In the genomic region with DNA sequence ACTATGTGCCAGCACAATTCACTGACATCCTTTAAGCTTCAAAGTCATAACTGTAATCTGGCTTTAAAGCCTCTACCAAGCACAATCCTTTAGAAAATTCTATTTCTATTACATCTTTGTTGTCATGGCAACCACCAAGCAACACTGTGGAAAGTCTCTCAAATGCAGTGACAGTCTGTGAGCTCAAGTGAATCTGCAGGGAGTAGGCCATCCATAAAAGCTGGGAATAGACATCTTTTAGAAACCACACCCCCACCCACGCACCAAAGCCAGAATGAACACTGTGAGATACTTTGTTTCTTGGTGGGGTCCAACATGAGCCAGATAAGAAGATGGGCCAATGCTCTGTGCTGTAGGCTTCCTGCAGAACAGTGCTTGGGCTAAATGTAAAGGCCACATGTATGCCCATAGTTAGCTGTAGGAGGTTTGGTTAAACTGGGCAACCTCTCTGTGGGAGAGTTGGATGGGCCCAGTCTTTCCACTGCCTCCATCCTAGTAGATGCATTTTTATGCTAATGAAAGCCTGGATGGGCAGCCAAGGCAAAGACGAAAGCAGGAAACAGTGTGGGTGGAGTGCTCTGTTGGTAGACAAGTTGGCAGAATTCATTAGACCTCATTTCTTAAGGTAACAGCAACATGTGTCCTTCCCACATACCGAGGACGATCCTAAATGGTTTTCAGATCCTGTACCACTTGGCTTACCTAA, we compare ENCODE assay signal across 12 mouse cellular contexts. TPM values are rescaled to one million over a fixed set of nuclear protein-coding genes. Genes with fewer than 3 reads are reported as not detected.
DNase-seq lines count a peak whose midpoint lies in the region.
"Had no signal": no experiment of that assay in that cellular context is flagged by ENCODE, and none has a peak within 500 bp of the region (broad histone marks: within the 10 kb centered on the region; RNA-seq: fewer than 3 reads in every experiment).

No protein-coding gene starts in this region.

- intact Hi-C loops in heart, postnatal 14 days (cut with DNase I), result no loop called here
- intact Hi-C loops in left cerebral cortex, postnatal 14 days (cut with DNase I), result no loop called here

- peak; percentile 33 for DNase-seq in heart, adult 11 months
- DNase-seq in heart, postnatal 14 days, result no peak
- peak; percentile 71 for DNase-seq in right cerebral cortex, adult 18-20 months
- DNase-seq in right cerebral cortex, postnatal 25 days, result no peak
- peak; percentile 72 to 95 for DNase-seq in left cerebral cortex, postnatal 14 days (ENCODE audit: low spot score in 2 of 2)
- no peak for DNase-seq in ovary, postnatal 36 days (ENCODE audit: low spot score)
- no peak for DNase-seq in adrenal gland, postnatal 10 days
- DNase-seq: B cell, adult 2 months; cerebellum, adult 9-11 months; lung, postnatal 36 days; thymus, postnatal 4 days had no signal

RNA-seq across cellular contexts. Expression of a gene that starts 5.9 kb away (rescaled TPM):
- total RNA-seq in heart, postnatal 14 days (2021), result under 1 TPM; 0.61 to 0.72 TPM
- total RNA-seq in left cerebral cortex, postnatal 14 days (2021), result 100 to 1,000 TPM; 299 to 313 TPM
- 1 to 10 TPM; 2.0 to 2.6 TPM for total RNA-seq in adrenal gland, postnatal 10 days (2021)
- total RNA-seq: granulocyte monocyte progenitor cell, adult 5-6 weeks had no signal

Comparison
In these comparisons a context has a peak if more than half of its experiments do, and no peak if none do; other contexts are left out.
1. DNase-seq: peak in heart, adult 11 months (single experiment), right cerebral cortex, adult 18-20 months (single experiment) and left cerebral cortex, postnatal 14 days (2 of 2); none in heart, postnatal 14 days (0 of 2), right cerebral cortex, postnatal 25 days (single experiment), ovary, postnatal 36 days (single experiment) and adrenal gland, postnatal 10 days (single experiment).
2. RNA of a gene that starts 5.9 kb away (total RNA-seq): 299 to 313 TPM in left cerebral cortex, postnatal 14 days; 2.0 to 2.6 TPM in adrenal gland, postnatal 10 days and 0.61 to 0.72 TPM in heart, postnatal 14 days; every median in the first group is over 10 times any median in the second.